Mouse (Mus musculus) retina, embryonic 14.5 days (tissue): ENCODE measurements around the gene Agrp.
A peak's percentile ranks its signal among the peaks of the same experiment; 100 is the strongest.

Source experiments
- DNase-seq: peaks from one replicate; pipeline ENCODE4 v3.0.0-alpha.2; 2015; ENCODE audit warnings: low spot score

Gene Agrp

DNA sequence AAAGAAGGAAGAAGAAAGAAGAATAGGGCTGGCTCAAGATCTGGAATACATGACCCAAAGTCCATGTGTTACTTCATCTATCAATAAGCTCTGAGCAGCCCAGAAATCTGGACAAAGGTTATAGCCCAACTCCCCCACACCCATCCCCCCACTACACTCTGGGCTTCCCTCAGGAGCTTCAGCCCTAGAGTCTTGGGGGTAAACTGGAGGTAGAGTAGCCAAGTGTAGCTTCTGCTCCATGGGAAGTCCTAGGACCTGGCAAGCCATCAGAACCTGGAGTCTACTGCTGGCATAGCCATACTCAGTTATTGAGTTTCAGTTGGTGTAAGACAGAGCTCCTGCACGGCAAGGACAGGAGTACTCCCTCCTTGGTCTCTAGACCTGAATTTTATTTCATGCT, 87.7 kb downstream of the Agrp start:
- DNase-seq = no peak

DNA sequence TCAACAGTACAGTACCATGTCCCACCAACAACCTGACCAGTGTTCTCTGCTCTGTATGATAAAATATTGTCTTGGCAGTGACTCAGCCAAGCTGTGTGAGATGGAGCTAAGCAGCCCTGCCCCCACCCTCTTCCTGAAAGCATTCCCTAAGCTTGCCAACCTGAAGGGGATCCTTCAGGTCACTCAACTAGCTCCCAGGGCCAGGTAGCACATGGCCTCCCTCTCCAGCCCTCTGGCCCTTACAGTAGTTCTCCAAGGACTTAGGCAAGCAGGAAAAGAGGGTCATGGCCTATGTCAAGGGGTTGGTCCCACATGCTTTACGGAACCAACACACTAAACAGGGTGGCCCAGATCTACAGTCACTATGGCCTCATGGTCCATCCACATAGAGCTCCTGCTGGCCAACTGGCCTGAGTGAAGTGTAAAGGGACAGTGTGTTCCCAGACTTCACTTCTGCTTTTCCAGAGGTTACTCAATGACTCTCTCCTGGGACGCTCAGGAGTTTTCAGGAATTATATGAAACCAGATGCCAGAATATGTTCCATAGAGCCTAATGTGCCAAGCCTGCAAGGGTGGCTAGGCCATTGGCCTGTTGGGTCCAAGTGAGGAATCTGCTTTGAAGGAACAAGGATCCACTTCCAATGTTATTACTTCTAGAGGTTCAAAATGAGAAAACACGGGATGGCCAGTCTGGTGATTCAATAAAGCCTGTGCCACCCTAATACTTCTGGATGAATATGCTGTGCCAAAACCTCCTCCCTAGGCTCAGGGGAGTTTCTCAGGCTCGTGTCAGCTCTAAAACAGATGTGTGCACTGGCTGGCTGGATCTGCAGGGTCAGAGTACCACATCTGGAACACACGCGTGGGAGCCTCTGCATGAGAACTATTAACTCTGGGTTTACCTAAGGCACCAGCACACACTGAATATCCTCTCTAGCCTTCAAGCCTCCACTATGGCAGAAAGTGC, 90.5 kb downstream of the Agrp start:
- DNase-seq = no peak

DNA sequence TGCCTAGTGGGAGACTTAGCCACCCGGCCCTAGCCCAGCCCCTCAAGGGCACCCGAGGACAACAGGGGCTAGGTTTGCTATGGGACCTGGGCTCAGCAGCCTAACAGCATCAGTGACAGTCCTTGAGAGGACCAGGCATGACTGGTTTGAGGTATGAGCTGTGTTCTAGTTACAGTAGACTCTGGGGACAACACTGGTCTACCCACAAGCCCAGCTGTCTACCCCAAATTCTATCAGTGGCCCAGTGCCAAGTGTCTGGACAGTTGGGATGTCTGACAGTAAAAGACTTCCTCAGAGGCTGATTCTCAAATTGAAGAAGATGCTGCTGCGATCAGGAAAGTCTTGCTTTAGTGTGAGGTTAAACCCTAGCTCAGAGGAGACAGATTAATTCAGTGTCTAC, 91.9 kb downstream of the Agrp start:
- DNase-seq = no peak

DNA sequence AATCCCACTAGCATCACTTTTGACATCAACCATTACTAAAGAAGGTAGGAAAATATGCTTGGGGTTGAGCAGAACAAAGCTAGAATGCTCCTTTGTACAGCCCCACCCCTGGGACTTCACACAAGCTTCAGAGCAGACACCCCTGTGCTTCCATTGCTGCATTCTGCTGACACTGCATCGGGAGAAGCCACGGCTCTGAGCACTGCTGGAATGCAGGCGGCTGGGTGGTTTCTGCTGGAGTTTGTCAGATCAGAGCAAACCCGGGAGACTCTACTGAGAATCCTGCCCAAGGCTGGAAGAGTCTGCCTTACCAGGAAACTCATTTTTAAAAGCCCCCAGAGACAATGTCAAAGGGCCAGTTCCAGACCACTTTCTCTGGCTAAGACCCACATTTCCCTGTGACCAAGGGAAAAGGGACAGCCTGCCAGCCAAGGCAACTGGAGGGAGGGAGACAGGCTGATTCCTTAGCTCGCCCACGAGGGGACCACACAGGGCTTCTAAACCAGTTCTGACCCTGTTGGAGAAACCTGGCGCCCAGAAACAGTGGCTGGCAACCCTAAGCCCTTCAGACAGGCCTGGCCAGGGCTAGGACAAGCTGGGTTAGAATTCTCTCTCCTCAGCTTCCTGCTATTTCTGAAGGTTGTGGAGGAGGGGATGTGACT, 92.5 kb downstream of the Agrp start:
- no peak for DNase-seq

DNA sequence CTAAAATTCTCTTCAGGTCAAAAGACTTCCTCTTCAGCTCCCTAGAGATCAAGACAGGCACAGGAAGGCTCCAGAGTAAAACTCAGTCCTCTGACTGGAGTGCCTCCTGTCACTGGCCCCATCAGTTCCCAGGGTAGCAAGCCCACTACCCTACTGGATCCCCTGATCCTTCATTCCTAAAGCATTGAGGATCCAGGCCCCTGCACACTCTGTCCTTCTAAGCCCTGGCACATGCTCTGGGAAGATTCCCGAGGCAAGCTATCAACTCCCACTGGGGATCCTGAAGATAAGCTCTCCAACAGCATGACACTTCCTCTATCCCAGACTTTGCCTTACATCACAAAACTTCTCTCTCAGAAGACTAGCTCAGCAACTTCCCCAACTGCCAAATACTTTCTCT, 93.5 kb downstream of the Agrp start:
- DNase-seq = no peak

DNA sequence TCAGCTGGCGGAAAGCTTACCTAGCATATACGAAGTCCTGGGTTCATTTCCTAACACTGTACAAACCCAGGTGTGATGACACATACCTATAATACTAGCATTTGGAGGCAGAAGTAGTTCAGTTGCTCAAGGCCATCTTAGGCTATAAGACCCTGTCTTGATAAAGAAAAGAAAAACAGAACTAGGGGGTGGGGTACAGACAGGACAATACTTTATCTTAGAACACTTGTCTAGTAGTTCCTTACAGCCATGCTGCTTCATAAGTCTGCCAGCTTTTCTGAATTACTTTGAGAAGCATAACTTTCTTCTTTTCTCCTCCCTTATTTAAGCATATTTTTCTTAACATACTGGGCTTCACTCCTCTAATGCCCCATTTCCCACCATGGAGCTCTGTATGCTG, 94.4 kb downstream of the Agrp start:
- DNase-seq = no peak

DNA sequence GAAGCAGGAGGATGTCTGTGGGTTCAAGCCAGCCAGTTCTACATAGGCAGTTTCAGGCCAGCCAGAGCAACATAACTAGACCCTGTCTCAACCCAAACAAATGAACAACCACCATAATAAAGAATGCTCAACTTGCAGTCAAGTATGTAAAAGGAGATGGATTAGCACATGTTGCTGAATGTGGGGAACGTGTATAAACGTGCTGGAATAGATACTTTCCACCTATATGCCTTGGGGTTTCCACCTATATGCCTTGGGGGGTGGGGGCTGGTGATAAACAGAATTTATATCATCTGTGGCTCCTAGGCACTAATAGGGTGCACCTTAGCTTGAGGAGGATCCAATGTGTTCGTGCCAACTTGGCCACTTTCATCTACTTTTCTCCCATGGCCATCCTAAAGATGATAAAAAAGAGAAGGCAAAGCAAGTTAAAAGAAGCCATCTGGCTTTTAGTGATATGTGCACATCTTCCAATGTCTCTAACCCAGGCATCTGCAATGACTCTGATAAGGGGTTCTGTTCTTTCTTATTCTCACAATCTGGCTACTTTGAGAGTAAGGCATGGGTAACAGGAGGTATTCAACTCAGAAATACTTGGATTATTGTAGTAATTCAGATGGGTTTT, 95.0 kb downstream of the Agrp start:
- DNase-seq = no peak

DNA sequence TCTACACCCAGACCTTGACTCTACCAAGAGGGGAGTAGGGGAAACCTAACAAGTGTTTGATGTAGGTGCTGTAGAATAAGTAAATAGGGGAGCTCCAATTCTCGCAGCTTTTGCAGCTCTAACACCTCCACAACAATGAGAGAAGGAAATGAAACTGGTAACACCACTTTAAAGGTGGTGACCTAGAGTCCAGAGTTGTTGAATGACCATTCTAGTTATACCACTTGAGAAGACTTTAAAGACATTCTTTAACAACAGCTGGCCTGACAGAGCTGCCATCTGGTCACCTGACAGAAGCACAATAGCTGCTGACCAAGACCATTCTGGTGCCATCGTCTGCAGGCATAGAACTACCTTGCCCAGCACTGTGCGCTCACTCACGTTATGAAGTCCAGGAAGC, 98.3 kb downstream of the Agrp start:
- DNase-seq = no peak

DNA sequence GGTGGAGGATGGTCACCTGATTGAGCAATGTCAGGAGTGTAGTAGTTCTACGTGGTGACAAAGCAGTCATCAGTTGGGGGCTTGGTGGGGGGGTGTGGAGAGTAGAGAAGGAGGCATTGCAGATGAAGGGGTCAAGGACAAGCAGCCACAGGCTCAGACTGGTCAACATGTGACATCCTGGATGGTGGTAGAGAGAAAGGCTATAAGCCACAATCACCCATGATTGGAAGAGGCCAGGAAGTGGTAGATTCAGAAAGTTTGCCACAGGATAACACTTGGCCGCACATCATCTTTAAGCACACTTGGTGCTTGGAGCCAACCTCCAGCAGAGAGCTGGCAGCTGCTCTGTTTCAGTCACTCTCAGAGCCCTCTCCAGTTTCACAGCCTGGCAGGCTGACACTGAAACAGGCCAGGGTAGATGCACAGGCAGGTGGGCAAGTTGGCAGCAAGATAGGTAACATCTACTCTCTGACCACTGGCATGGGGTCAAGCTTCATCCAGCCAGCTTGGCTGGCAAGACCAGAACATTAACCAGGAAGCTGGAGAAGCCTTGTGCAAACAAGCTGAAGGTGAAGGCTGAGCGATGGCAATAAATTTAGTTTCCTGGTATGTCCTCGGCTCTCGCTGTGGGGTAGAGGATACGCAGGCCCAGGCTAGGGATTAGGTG, 100.0 kb downstream of the Agrp start:
- no peak for DNase-seq

DNA sequence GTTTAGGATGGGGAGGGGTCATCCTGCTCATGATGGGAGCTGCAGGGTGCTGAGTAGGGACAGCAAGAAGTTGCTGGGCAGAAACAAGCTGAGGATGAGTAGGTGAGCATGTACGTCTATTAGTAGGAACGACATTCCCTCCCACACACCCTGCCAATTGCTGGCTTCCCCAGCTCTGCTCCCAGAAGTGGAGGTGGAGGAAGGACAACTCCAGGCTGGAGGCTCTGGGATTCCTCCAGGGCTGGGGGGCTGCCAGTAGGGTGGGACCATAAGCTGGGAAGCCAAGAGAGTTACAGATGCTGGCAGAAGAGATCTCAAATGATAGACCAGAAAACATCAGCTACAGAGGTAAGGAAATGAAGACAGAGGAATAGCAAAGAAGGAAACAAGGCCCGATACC, 100.6 kb downstream of the Agrp start:
- DNase-seq = no peak

DNA sequence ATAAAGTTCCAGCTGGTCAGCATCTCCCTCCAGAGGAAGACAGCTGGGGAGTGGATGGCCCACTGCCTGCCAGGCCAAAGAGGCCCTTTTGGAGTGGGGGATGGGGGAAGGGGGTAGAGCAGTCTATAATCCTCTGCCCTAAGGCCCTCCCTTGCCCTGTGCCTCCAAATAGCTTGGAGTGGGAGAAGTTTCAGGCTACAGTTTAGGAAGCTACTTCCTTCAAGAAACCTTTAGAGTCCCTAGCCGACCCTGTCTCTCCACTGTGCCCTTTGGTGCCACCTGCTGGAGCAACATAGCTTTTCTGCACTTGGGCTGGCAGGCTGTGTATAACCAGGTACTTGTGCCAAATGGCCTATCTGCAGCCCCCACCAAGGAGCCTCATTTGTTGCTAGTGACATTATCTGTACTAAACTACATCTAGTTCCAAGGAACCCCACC, 103.3 kb downstream of the Agrp start:
- peak; percentile 88 for DNase-seq

DNA sequence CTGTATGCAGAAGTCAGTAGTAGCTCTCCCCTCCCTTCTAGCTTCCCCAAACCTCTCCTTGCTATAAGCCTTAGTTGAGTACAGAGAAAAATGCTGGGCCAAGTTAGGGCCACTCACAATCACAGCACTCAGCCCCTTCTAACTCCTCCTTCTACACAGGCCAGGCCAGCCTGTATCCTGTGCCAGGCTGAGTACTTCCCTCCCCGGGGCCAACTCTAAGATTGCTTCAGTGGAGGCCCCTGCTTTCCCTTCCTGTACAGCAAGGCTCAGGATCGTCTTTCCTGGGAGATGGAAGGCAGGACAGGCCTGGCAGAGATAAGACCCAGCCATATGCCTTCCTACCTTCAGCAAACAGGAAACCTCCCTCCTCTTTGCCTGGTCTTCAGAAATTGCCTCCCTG, 103.8 kb downstream of the Agrp start:
- no peak for DNase-seq

DNA sequence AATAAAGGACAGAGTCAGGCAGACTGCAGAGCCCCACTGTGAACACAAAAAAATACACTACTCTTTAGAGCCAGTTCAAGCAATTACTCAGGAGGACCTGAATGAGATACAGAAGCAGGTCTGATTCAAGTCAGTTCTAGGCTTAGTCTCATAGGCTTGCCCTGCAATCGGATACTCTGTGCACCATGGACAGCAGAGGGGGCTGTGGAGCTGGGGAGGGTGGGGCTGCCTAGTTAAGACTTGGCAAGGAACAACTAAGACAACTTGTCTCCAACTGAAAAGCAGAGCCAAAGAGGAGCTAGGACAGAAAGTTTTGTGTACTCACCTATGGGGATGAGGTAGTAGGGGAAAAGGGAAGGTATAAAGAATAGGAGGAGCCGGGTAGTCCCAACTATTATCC, 105.4 kb downstream of the Agrp start:
- no peak for DNase-seq

DNA sequence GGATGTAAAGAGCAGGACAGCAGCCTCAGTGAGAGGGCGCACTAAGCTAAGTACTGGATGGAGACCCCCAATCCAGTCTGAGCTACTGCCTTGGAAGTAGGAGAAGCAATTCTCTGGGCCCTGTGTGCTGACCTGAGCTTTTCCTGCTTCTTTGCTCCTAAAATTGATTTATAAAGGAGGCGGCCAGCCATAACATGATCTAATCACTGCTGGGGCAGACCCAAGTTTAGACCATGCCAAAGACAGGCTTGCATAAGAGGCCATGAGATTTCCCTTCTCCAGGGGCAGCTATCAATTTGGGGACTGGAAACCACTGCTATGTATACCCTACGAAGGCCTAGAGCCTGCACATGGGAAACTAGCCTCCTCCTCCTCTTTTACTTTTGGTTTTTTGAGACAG, 107.9 kb downstream of the Agrp start:
- DNase-seq = no peak

DNA sequence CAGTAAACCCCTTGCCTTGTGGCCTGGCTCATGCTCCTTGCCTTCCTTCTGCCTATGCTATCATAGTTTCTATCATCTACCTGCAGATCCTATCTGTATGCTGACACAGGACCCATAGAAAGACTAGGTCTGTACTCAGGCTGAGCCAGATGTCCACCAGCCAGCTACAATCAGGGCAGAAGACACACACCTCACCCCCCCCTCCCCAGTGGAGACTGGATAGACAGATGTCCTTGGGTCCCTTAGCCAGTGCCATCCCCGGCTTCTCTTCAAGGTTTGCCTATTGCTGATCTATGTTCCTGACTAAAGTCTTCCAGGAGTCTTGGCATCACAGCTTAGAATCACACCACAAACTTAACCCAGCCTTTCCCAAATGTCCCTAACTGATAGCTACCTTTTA, 109.0 kb downstream of the Agrp start:
- no peak for DNase-seq

DNA sequence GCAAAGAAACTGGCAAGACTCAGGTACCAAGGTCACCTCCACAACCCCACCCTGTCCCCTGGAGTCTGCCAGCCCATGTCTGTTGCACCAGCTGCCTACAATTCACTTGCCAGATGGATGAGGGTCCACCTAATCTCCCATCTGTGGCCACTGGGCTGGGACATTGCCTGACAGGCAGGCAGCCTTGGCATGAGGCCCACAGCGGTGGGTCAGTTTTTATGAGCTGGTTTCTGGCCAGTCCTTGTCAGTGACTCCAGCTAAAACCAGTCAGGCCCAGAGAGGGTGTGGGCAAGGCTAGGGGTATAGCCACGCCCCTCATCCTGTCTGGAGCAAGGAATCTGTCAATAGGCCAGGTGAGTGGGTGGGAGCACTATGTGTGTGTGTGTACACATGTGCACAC, 110.1 kb downstream of the Agrp start:
- DNase-seq = no peak

DNA sequence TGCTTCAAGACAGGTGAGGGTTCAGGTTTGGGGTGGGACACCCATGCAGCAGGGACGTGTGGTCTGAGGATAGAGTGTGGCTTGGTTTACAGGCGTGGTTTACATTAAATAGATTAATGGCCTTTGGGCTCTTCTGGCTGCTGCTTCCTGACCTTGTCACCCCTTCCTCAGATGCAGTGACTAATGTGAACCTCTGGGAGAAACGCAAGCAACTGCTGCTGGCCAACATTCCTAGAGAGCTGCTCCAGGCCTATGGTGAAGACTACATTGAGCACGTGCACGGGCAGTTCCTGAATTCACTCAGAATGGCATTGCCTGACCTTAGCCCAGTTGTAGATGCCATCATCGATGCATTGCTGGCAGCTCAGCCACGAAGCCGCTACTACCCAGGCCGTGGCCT, 114.3 kb downstream of the Agrp start:
- no peak for DNase-seq

DNA sequence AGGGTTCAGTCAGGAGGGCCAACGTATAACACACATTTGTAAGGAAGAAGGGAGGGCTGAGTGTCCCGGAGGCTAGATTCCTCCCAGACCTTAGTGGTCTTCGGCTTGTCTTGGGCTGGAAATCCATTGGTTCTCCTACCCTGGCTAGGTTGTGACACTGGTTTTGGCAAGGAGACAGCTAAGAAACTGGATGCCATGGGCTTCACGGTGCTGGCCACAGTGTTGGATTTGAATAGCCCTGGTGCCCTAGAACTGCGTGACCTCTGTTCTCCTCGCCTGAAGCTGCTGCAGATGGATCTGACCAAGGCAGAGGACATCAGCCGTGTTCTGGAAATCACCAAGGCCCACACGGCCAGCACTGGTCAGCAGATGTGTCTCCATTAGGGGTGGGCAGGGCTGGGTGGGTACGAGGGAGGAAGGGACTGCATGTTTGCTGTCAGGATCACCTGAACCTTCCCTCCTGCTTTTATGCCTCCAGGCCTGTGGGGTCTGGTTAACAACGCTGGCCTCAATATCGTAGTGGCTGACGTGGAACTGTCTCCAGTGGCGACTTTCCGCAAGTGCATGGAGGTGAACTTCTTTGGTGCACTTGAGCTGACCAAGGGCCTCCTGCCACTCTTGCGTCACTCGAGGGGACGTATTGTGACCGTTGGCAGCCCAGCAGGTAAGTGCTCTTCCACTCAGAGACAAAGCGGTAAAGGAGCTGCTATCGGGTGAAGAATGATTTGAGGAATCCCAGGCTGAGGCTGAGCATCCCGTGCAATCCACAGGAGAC, 115.0 kb downstream of the Agrp start:
- DNase-seq = no peak

DNA sequence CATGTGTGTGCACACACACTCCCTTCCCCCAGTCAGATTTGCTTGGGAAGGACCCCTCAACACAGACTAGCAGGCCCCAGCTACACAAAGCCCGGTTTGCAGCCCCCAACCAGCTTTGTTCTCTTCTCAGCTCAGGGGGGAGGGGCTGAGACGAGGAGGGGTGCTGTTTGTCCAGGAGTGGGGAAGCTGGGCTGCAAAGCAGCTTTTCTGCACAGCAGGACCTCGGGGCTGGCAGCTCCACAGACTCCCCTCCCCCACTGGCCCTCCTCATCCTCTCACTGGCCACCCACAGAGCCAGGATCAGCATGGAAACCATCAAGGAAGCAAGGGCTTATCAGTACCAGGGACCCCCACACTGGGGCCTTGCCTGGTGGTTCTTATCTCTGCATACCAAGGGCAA, 116.1 kb downstream of the Agrp start:
- DNase-seq = peak; percentile 41

DNA sequence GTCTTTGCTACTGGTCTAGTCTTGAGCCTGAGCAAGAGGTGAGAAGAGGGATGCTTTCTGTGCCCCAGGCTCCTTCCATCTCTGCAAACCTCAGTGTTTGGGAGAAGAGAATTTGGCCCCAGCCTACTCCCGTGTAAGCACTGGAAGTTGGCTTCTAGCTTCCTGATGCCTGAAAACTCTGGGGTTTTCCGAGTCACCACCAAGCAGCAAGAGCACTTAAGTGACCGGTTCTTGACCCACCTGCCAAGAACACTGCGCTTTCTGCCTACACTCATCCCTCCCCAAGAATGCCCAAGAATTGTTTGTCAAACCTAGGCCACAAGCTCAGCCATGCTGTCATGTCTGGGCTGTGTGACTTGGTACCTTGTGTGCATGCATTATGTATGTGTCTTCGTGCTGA, 116.7 kb downstream of the Agrp start:
- DNase-seq = no peak

DNA sequence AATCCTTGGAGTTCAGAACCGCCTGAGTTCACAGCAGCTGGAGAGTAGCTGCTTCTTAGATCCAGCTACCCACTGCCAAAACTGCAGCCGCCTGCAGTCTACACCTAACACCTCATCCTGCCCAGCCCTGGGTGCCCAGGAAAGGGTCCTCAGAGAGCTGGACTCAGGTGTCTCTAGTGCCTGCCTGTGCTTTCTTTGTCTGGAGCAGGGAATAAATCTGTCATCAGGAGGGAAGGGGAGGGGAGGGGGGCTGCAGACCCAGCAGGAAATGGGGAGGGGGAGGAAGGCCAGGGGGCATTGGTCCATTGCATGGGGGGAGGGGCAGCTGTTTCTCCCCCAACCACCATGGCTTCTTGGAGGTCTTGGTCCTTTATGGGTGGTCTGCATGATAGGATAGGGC, 117.6 kb downstream of the Agrp start:
- no peak for DNase-seq
